Comparison of ENCODE assay signal across 8 mouse cellular contexts in genomic region chr2:20519447-20520098, GRCm38 (mm10).
DNase-seq lines count a peak whose midpoint lies in the region; ATAC-seq lines count a peak whose summit lies in the region.

No protein-coding gene starts in this region.

- H3K36me3 ChIP-seq in megakaryocyte, embryonic 14.5 days (replicated peaks; ENCODE audit: low read length), result no peaks in the 10 kb centered on the region
- no peaks in the 10 kb centered on the region for H3K36me3 ChIP-seq in embryonic facial prominence, embryonic 12.5 days
- H3K36me3 ChIP-seq in heart, embryonic 12.5 days, result no peaks in the 10 kb centered on the region
- H3K36me3 ChIP-seq in kidney, embryonic 16.5 days (ENCODE audit: insufficient read depth, low read length), result no peaks in the 10 kb centered on the region
- no peaks in the 10 kb centered on the region for H3K36me3 ChIP-seq in stomach, embryonic 16.5 days (ENCODE audit: control insufficient read depth, insufficient read depth, low read length)

- H3K27me3 ChIP-seq in megakaryocyte, embryonic 14.5 days (replicated peaks), result peaks cover 21% of the 10 kb centered on the region
- no peaks in the 10 kb centered on the region for H3K27me3 ChIP-seq in embryonic facial prominence, embryonic 12.5 days
- no peaks in the 10 kb centered on the region for H3K27me3 ChIP-seq in heart, embryonic 12.5 days (replicated peaks)
- no peaks in the 10 kb centered on the region for H3K27me3 ChIP-seq in kidney, embryonic 16.5 days (ENCODE audit: insufficient read depth, low read length)
- H3K27me3 ChIP-seq in stomach, embryonic 16.5 days (ENCODE audit: control insufficient read depth, insufficient read depth, low read length), result no peaks in the 10 kb centered on the region

- H3K4me1 ChIP-seq in megakaryocyte, embryonic 14.5 days, result peaks cover 3% of the 10 kb centered on the region; the same call in 1 of the 2 replicates
- H3K4me1 ChIP-seq in embryonic facial prominence, embryonic 12.5 days, result peaks cover 8% of the 10 kb centered on the region; the same call in 1 of the 2 replicates
- peaks cover 26% of the 10 kb centered on the region for H3K4me1 ChIP-seq in heart, embryonic 12.5 days (replicated peaks)
- peaks cover 24% of the 10 kb centered on the region for H3K4me1 ChIP-seq in kidney, embryonic 16.5 days (ENCODE audit: insufficient read depth, low read length)
- H3K4me1 ChIP-seq in stomach, embryonic 16.5 days (ENCODE audit: control insufficient read depth, insufficient read depth, low read length), result peaks cover 30% of the 10 kb centered on the region

- peak; percentile 86 for DNase-seq in lung, postnatal 25 days (ENCODE audit: low spot score)
- no peak for DNase-seq in B cell, adult 2 months

- ATAC-seq in megakaryocyte, adult 5-6 weeks (ENCODE audit: poor library complexity, severe bottlenecking), result no peak
- ATAC-seq in embryonic facial prominence, embryonic 12.5 days (ENCODE audit: insufficient number of reproducible peaks, insufficient read depth, low FRiP score, low TSS enrichment), result peak; percentile 74
- peak; percentile 81 for ATAC-seq in heart, embryonic 12.5 days (ENCODE audit: insufficient number of reproducible peaks, low FRiP score)
- ATAC-seq in kidney, embryonic 16.5 days (ENCODE audit: low FRiP score, low TSS enrichment), result peak; percentile 93
- ATAC-seq in stomach, embryonic 16.5 days (ENCODE audit: insufficient read depth, low FRiP score), result peak; percentile 88

- peak overlapping the region; percentile 70 for H3K4me3 ChIP-seq in megakaryocyte, embryonic 14.5 days (replicated peaks)
- H3K4me3 ChIP-seq in embryonic facial prominence, embryonic 12.5 days, result peak overlapping the region; percentile 55
- peak overlapping the region; percentile 68 for H3K4me3 ChIP-seq in heart, embryonic 12.5 days
- H3K4me3 ChIP-seq in kidney, embryonic 16.5 days (ENCODE audit: low read length), result peak overlapping the region; percentile 79
- H3K4me3 ChIP-seq in stomach, embryonic 16.5 days (replicated peaks; ENCODE audit: low read length), result peak overlapping the region; percentile 65

- H3K27ac ChIP-seq in embryonic facial prominence, embryonic 12.5 days, result peak overlapping the region; percentile 83
- peak overlapping the region; percentile 71 for H3K27ac ChIP-seq in heart, embryonic 12.5 days (ENCODE audit: poor library complexity, severe bottlenecking)
- peak overlapping the region; percentile 91 for H3K27ac ChIP-seq in kidney, embryonic 16.5 days (ENCODE audit: low read length)
- H3K27ac ChIP-seq in stomach, embryonic 16.5 days (ENCODE audit: low read length), result peak overlapping the region; percentile 95

- H3K4me2 ChIP-seq in embryonic facial prominence, embryonic 12.5 days (replicated peaks), result peak overlapping the region; percentile 73
- H3K4me2 ChIP-seq in heart, embryonic 12.5 days, result peak overlapping the region; percentile 90
- H3K4me2 ChIP-seq in kidney, embryonic 16.5 days (replicated peaks; ENCODE audit: low read depth, low read length), result peak overlapping the region; percentile 68
- peak overlapping the region; percentile 71 for H3K4me2 ChIP-seq in stomach, embryonic 16.5 days (ENCODE audit: low read depth, low read length)

- peak overlapping the region; percentile 75 for H3K9ac ChIP-seq in embryonic facial prominence, embryonic 12.5 days
- peak overlapping the region; percentile 81 for H3K9ac ChIP-seq in heart, embryonic 12.5 days
- peak overlapping the region; percentile 75 for H3K9ac ChIP-seq in kidney, embryonic 16.5 days (replicated peaks; ENCODE audit: low read length)
- H3K9ac ChIP-seq in stomach, embryonic 16.5 days (ENCODE audit: low read length), result peak overlapping the region; percentile 78

- H3K9me3 ChIP-seq in megakaryocyte, embryonic 14.5 days, result no peaks in the 10 kb centered on the region; the same call in 1 of the 2 replicates
- H3K9me3 ChIP-seq in embryonic facial prominence, embryonic 12.5 days, result no peaks in the 10 kb centered on the region
- no peaks in the 10 kb centered on the region for H3K9me3 ChIP-seq in heart, embryonic 12.5 days (replicated peaks)
- no peaks in the 10 kb centered on the region for H3K9me3 ChIP-seq in kidney, embryonic 16.5 days (ENCODE audit: low read length)
- no peaks in the 10 kb centered on the region for H3K9me3 ChIP-seq in stomach, embryonic 16.5 days (replicated peaks; ENCODE audit: control insufficient read depth, low read length)

- under 1% methylated on average over 39 of the region's 39 CpGs for WGBS in embryonic facial prominence, embryonic 12.5 days
- under 1% methylated on average over 39 of the region's 39 CpGs for WGBS in heart, embryonic 12.5 days
- whole genome bisulfite sequencing in kidney, embryonic 16.5 days, result under 1% methylated on average over 39 of the region's 39 CpGs
- under 1% methylated on average over 36 of the region's 39 CpGs for WGBS in stomach, embryonic 16.5 days
